Mouse (Mus musculus): ENCODE measurements around the gene Gm10775.

GRCm38 (mm10) chr13:65243273-65243672 is 16.1 kb upstream of the Gm10775 start:
- TF ChIP-seq CTCF (conservative IDR thresholded peaks at IDR 0.05 in 1 of 2, IDR thresholded peaks at IDR 0.05 in 1 of 2; ENCODE audit: low read depth in 2 of 2, low read length in 2 of 2) (peak; percentile 35 to 51; a peak in 3 of 4 replicates), E2F4 (IDR thresholded peaks at IDR 0.05; ENCODE audit: insufficient replicate concordance, low read depth, low read length) (no peak), POLR2AphosphoS2 (IDR thresholded peaks at IDR 0.05; ENCODE audit: low read depth, low read length) (no peak), BHLHE40 (IDR thresholded peaks at IDR 0.05; ENCODE audit: low read depth, low read length) (no peak), MAFK (IDR thresholded peaks at IDR 0.05; ENCODE audit: insufficient replicate concordance, low read length) (no peak), ZKSCAN1 (IDR thresholded peaks at IDR 0.05; ENCODE audit: borderline replicate concordance, low read depth, low read length) (no peak), POLR2A (IDR thresholded peaks at IDR 0.05; ENCODE audit: low read depth, low read length) (no peak), MXI1 (IDR thresholded peaks at IDR 0.05; ENCODE audit: low read depth, low read length) (no peak), GABPA (IDR thresholded peaks at IDR 0.05; ENCODE audit: insufficient replicate concordance, low read depth, low read length) (no peak), NRF1 (IDR thresholded peaks at IDR 0.05; ENCODE audit: low read depth, low read length) (no peak), JUN (IDR thresholded peaks at IDR 0.05; ENCODE audit: insufficient read depth, low read depth, low read length) (no peak), MEF2A (IDR thresholded peaks at IDR 0.05; ENCODE audit: borderline replicate concordance, low read depth, low read length) (no peak), SMC3 (IDR thresholded peaks at IDR 0.05; ENCODE audit: low read depth, low read length) (peak; percentile 6; the same call in 1 of the 2 replicates), ZNF384 (IDR thresholded peaks at IDR 0.05; ENCODE audit: low read depth, low read length) (no peak)
